Mouse (Mus musculus): ENCODE results near the gene Fkbp2.

Gene Fkbp2

GRCm38 (mm10) chr19:6940396-6941351 lies 39.6 kb downstream of the Fkbp2 start:
- DNase-seq (ENCODE audit: low spot score): no peak

- DNase-seq (ENCODE audit: low spot score): no peak
Measured at GRCm38 (mm10) chr19:6939106-6940002, 40.9 kb downstream of the Fkbp2 start.

- DNase-seq (ENCODE audit: low spot score): no peak
Measured at GRCm38 (mm10) chr19:6937541-6938465, 42.5 kb downstream of the Fkbp2 start.

- no peak for DNase-seq (ENCODE audit: low spot score)
Measured at GRCm38 (mm10) chr19:6936299-6936698, 44.0 kb downstream of the Fkbp2 start.

GRCm38 (mm10) chr19:6934195-6934977 lies 45.9 kb downstream of the Fkbp2 start, which contains the start of gene Kcnk4:
Gene Kcnk4 (minus strand): TSS chr19:6934515.
- no peak for DNase-seq (ENCODE audit: low spot score)

GRCm38 (mm10) chr19:6933436-6934194 lies 46.7 kb downstream of the Fkbp2 start:
- peak; percentile 51 for DNase-seq (ENCODE audit: low spot score)

GRCm38 (mm10) chr19:6933102-6933435 lies 47.2 kb downstream of the Fkbp2 start:
- no peak for DNase-seq (ENCODE audit: low spot score)

- no peak for DNase-seq (ENCODE audit: low spot score)
Measured at GRCm38 (mm10) chr19:6932018-6932417, 48.3 kb downstream of the Fkbp2 start.

GRCm38 (mm10) chr19:6931002-6931401 lies 49.3 kb downstream of the Fkbp2 start:
- DNase-seq (ENCODE audit: low spot score): no peak

- DNase-seq (ENCODE audit: low spot score): no peak
Measured at GRCm38 (mm10) chr19:6928080-6928479, 52.2 kb downstream of the Fkbp2 start.
